Mouse (Mus musculus) hindbrain, embryonic 11.5 days (tissue): ENCODE results near the gene Dock4. TPM values are rescaled to one million over a fixed set of nuclear protein-coding genes. Genes with fewer than 3 reads are reported as not detected.

Experiments used
- ATAC-seq: fragments of 200-750 bp; cut with Nextera tagmentation; 2 replicates; pipeline ENCODE4 v1.8.0; 2017; ENCODE audit warnings: mild to moderate bottlenecking, moderate TSS enrichment, moderate library complexity; ENCODE audit not compliant: low FRiP score
- DNase-seq: peaks from one replicate; pipeline ENCODE4 v3.0.0-alpha.2; 2015; ENCODE audit warnings: low spot score
- H3K27ac ChIP-seq: fragments of 300-500 bp; sonication (generic); 2 replicates; pipeline ENCODE4 v1.5.1; 2014; ENCODE audit warnings: mild to moderate bottlenecking, low read depth, low read length
- H3K27me3 ChIP-seq: fragments of 300-500 bp; sonication (generic); 2 replicates; pipeline ENCODE4 v1.6.1; 2014; ENCODE audit warnings: mild to moderate bottlenecking, low read length, moderate library complexity, mixed read lengths; ENCODE audit not compliant: control insufficient read depth, insufficient read depth
- H3K36me3 ChIP-seq: fragments of 300-500 bp; sonication (generic); 2 replicates; pipeline ENCODE4 v1.6.1; 2014; ENCODE audit warnings: mild to moderate bottlenecking, low read length, moderate library complexity, mixed read lengths; ENCODE audit not compliant: control insufficient read depth, insufficient read depth
- H3K4me1 ChIP-seq: fragments of 300-500 bp; sonication (generic); replicated peaks from 2 replicates; pipeline ENCODE4 v1.6.1; 2014; ENCODE audit warnings: low read length, mixed read lengths; ENCODE audit not compliant: control insufficient read depth, insufficient read depth
- H3K4me2 ChIP-seq: fragments of 300-500 bp; sonication (generic); replicated peaks from 2 replicates; pipeline ENCODE4 v1.6.1; 2014; ENCODE audit warnings: mild to moderate bottlenecking, low read depth, low read length
- H3K4me3 ChIP-seq: fragments of 300-500 bp; sonication (generic); 2 replicates; pipeline ENCODE4 v1.5.1; 2014; ENCODE audit warnings: low read depth, low read length
- H3K9ac ChIP-seq: fragments of 300-500 bp; sonication (generic); 2 replicates; pipeline ENCODE4 v1.6.1; 2014; ENCODE audit warnings: low read depth, low read length
- H3K9me3 ChIP-seq: fragments of 300-500 bp; sonication (generic); 2 replicates; pipeline ENCODE4 v1.6.1; 2016; ENCODE audit warnings: low read length; ENCODE audit not compliant: control insufficient read depth
- WGBS: fragments of 180-500 bp; shearing (Covaris S2); extraction: QIAGEN DNeasy Blood & Tissue Kit; methylation state at CpG from one replicate; pipeline ENCODE4 v1.1.7; 2014; 5-methylcytosine and 5-hydroxymethylcytosine counted together
- polyA plus RNA-seq: library from polyadenylated mRNA; unstranded; fragments of >200 nt; fragmentation: Nextera tagmentation; extraction: Ambion mirVana; gene quantifications from 2 replicates; pipeline ENCODE4 v1.2.1, GENCODE M21; 2014

The Dock4 gene
- polyA plus RNA-seq, 1 experiment from 2014 or later: 29.4 TPM

GRCm38 (mm10) chr12:40889534-40889933 lies 443.8 kb downstream of the Dock4 start:
- Histone ChIP-seq H3K9me3 (no peaks in the 10 kb centered on the region), H3K4me1 (no peaks in the 10 kb centered on the region), H3K27me3 (no peaks in the 10 kb centered on the region), H3K4me2 (no peak overlapping the region), H3K27ac (no peak overlapping the region), H3K36me3 (no peaks in the 10 kb centered on the region), H3K4me3 (no peak overlapping the region), H3K9ac (no peak overlapping the region)
- DNase-seq (no peak), ATAC-seq (no peak)
- 82% methylated on average over 3 of the region's 3 CpGs for WGBS

- no peak overlapping the region for H3K4me3 ChIP-seq
- DNase-seq: no peak
- H3K9me3 ChIP-seq: no peaks in the 10 kb centered on the region
- no peak overlapping the region for H3K27ac ChIP-seq
- H3K36me3 ChIP-seq: no peaks in the 10 kb centered on the region
- H3K27me3 ChIP-seq: no peaks in the 10 kb centered on the region
- no peaks in the 10 kb centered on the region for H3K4me1 ChIP-seq
- H3K4me2 ChIP-seq: no peak overlapping the region
- no peak overlapping the region for H3K9ac ChIP-seq
- ATAC-seq: no peak
Measured at GRCm38 (mm10) chr12:40891168-40891567, 445.4 kb downstream of the Dock4 start.

- ATAC-seq (peak; percentile 43; the same call in 1 of the 2 replicates), DNase-seq (peak; percentile 5)
- no peak overlapping the region for H3K4me3 ChIP-seq
- H3K27ac ChIP-seq: no peak overlapping the region
- H3K9ac ChIP-seq: no peak overlapping the region
- 34% methylated on average over 5 of the region's 7 CpGs for WGBS
- no peak overlapping the region for H3K4me2 ChIP-seq
- H3K27me3 ChIP-seq: no peaks in the 10 kb centered on the region
- no peaks in the 10 kb centered on the region for H3K9me3 ChIP-seq
- no peaks in the 10 kb centered on the region for H3K4me1 ChIP-seq
- no peaks in the 10 kb centered on the region for H3K36me3 ChIP-seq
Measured at GRCm38 (mm10) chr12:40893741-40894140, 448.0 kb downstream of the Dock4 start.

GRCm38 (mm10) chr12:40894695-40895094 lies 448.9 kb downstream of the Dock4 start:
- no peak for ATAC-seq
- DNase-seq: no peak
- Histone ChIP-seq H3K27ac (no peak overlapping the region), H3K36me3 (no peaks in the 10 kb centered on the region), H3K4me3 (no peak overlapping the region), H3K9ac (no peak overlapping the region), H3K9me3 (no peaks in the 10 kb centered on the region), H3K27me3 (no peaks in the 10 kb centered on the region), H3K4me1 (no peaks in the 10 kb centered on the region), H3K4me2 (no peak overlapping the region)
- WGBS: 93% methylated on average over 5 of the region's 5 CpGs

Other genes starting within 250 kb of the Dock4 start
- 0.08 TPM in 1 of 2 replicates, not detected in the other for gene Lsmem1, start 246.5 kb upstream of the Dock4 start, polyA plus RNA-seq
- 200 and 204 TPM in 2 replicates for gene Ifrd1, start 197.4 kb upstream of the Dock4 start, polyA plus RNA-seq
- gene Zfp277, start 50 bp upstream of the Dock4 start, polyA plus RNA-seq: 42.3 and 46.2 TPM in 2 replicates